Mouse (Mus musculus) neural tube, embryonic 15.5 days (tissue): ENCODE measurements around the gene Bri3bp. TPM values are rescaled to one million over a fixed set of nuclear protein-coding genes. Genes with fewer than 3 reads are reported as not detected.

Experiments
- ATAC-seq: fragments of 200-750 bp; cut with Nextera tagmentation; 2 replicates; pipeline ENCODE4 v1.8.0; 2017; ENCODE audit warnings: mild to moderate bottlenecking, moderate TSS enrichment, moderate library complexity; ENCODE audit not compliant: low FRiP score
- H3K27ac ChIP-seq: fragments of 300-500 bp; sonication (generic); replicated peaks from 2 replicates; pipeline ENCODE4 v1.5.1; 2015; ENCODE audit warnings: mild to moderate bottlenecking, inconsistent platforms
- H3K27me3 ChIP-seq: fragments of 300-500 bp; sonication (generic); replicated peaks from 2 replicates; pipeline ENCODE4 v1.6.1; 2015; ENCODE audit warnings: inconsistent platforms
- H3K36me3 ChIP-seq: fragments of 300-500 bp; sonication (generic); 2 replicates; pipeline ENCODE4 v1.6.1; 2015; ENCODE audit warnings: inconsistent platforms
- H3K4me1 ChIP-seq: fragments of 300-500 bp; sonication (generic); 2 replicates; pipeline ENCODE4 v1.6.1; 2015; ENCODE audit warnings: inconsistent platforms
- H3K4me2 ChIP-seq: fragments of 300-500 bp; sonication (generic); 2 replicates; pipeline ENCODE4 v1.6.1; 2015; ENCODE audit warnings: inconsistent platforms, mild to moderate bottlenecking, moderate library complexity
- H3K4me3 ChIP-seq: fragments of 300-500 bp; sonication (generic); replicated peaks from 2 replicates; pipeline ENCODE4 v1.5.1; 2015; ENCODE audit warnings: mild to moderate bottlenecking, inconsistent platforms
- H3K9ac ChIP-seq: fragments of 300-500 bp; sonication (generic); replicated peaks from 2 replicates; pipeline ENCODE4 v1.6.1; 2015; ENCODE audit warnings: mild to moderate bottlenecking, inconsistent platforms
- H3K9me3 ChIP-seq: fragments of 300-500 bp; sonication (generic); replicated peaks from 2 replicates; pipeline ENCODE4 v1.6.1; 2016; ENCODE audit warnings: inconsistent platforms
- WGBS: fragments of 180-500 bp; shearing (Covaris S2); methylation state at CpG from one replicate; pipeline ENCODE4 v1.1.7; 2015; ENCODE audit warnings: mixed read lengths; 5-methylcytosine and 5-hydroxymethylcytosine counted together
- polyA plus RNA-seq: library from polyadenylated mRNA; unstranded; fragments of >200 nt; fragmentation: Nextera tagmentation; extraction: Ambion mirVana; gene quantifications from 2 replicates; pipeline ENCODE4 v1.2.1, GENCODE M21; 2015

The Bri3bp gene
- polyA plus RNA-seq, 1 experiment from 2014 or later = 37.3 TPM

DNA sequence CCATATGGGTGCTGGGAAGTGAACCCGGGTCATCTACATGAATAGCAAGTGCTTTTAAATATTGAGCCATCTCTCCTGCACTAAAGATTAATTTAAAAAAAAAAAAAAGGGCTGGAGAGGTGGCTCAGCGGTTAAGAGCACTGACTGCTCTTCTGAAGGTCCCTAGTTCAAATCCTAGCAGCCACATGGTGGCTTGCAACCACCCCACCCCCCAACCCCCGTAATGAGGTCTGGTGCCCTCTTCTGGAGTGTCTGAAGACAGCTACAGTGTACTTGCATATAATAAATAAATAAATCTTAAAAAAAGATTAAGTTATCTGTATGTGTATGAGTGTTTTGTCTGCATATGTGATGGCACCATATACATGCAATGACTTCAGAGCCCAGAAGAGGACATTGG, 19.2 kb downstream of the Bri3bp start:
- no peak for ATAC-seq
- Histone ChIP-seq H3K36me3 (peaks cover 9% of the 10 kb centered on the region), H3K27me3 (no peaks in the 10 kb centered on the region), H3K4me1 (peaks cover 8% of the 10 kb centered on the region), H3K4me2 (no peak overlapping the region), H3K27ac (no peak overlapping the region), H3K9me3 (no peaks in the 10 kb centered on the region), H3K4me3 (no peak overlapping the region), H3K9ac (no peak overlapping the region)
- 85% methylated on average over 3 of the region's 3 CpGs for WGBS

DNA sequence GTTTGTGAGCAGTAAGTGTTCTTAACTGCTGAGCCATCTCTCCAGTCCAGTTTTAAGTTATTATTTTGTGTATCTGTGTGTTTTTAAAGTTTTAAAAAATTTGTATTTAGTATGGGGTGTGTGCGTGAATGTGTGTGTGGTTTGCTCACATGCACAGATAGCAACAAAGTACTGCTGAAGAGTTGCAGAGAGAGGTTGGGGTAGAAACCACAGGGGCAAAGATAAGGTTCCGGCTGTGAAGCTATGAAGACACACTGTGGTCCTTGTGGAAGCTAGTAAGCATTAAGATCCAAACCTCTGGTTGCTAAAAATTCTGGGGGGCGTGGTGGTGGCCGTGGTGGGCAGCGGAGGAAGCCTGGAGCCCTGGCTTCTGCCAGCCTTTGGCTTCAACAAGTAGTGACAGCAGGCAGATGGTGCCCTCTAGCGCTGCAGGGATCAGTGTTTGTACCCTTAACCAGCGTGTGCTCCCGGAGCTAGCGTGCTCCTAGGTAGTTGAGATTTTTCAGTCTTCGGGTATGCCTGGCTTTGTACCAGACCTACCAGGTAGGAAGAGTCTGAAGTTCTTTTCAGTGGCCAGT, 20.6 kb downstream of the Bri3bp start:
- Histone ChIP-seq H3K4me1 (peaks cover 10% of the 10 kb centered on the region), H3K27ac (no peak overlapping the region), H3K9me3 (no peaks in the 10 kb centered on the region), H3K4me2 (no peak overlapping the region), H3K27me3 (no peaks in the 10 kb centered on the region), H3K4me3 (no peak overlapping the region), H3K36me3 (no peaks in the 10 kb centered on the region), H3K9ac (no peak overlapping the region)
- no peak for ATAC-seq
- 60% methylated on average over 10 of the region's 10 CpGs for whole genome bisulfite sequencing

DNA sequence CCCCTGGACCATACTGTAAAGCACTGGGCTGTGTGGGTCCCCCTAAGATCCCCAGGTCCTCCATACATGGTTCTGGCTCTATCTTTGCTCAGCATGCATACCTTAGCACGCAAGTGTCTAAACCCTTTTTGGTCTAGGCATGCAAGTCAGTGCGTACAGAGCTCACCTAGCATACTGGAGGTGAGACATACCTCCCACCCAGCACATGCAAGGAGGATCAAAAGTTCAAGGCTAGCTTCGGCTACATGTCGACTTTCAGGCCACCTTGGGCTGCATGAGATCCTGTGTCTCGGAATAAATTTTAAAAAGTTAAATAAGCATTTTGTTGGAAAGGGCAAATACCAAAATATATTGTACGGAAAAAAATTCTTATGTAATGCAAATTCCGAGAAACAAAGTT, 23.8 kb downstream of the Bri3bp start:
- peak; percentile 29 for ATAC-seq
- peak overlapping the region; percentile 80 for H3K27ac ChIP-seq
- H3K4me3 ChIP-seq = peak overlapping the region; percentile 38

DNA sequence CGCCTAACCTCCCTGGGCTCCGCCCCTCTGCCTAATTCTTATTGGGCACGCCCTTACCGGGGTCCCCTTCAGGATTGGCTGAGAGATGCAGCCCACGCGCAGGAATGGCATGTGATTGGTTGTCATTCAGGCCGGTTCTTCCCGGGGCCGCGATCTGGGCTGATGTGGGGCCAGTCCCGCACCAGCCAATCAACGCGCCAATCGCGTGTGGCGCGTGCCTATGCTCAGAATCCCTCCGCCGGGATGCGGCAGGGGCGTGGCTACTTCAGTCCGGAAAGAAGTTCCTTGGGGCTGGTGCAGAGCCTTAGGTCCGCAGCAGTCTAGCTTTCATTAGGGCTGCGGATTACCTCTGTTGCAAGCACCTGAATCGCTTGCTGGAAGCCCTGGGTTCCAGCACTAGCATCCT, 24.3 kb downstream of the Bri3bp start:
- Histone ChIP-seq H3K4me1 (peaks cover 10% of the 10 kb centered on the region), H3K4me2 (peak overlapping the region; percentile 61), H3K27me3 (no peaks in the 10 kb centered on the region), H3K36me3 (no peaks in the 10 kb centered on the region), H3K9ac (peak overlapping the region; percentile 42), H3K4me3 (peak overlapping the region; percentile 38), H3K27ac (peak overlapping the region; percentile 80), H3K9me3 (no peaks in the 10 kb centered on the region)
- WGBS = under 1% methylated on average over 25 of the region's 25 CpGs
- ATAC-seq = peak; percentile 99

More for the DNA sequence above, 23.8 kb downstream of the Bri3bp start:
- H3K27me3 ChIP-seq = no peaks in the 10 kb centered on the region
- H3K36me3 ChIP-seq = no peaks in the 10 kb centered on the region
- H3K9me3 ChIP-seq = no peaks in the 10 kb centered on the region
- H3K4me2 ChIP-seq = peak overlapping the region; percentile 61
- 47% methylated on average over 7 of the region's 7 CpGs for WGBS
- peaks cover 10% of the 10 kb centered on the region for H3K4me1 ChIP-seq
- H3K9ac ChIP-seq = no peak overlapping the region

DNA sequence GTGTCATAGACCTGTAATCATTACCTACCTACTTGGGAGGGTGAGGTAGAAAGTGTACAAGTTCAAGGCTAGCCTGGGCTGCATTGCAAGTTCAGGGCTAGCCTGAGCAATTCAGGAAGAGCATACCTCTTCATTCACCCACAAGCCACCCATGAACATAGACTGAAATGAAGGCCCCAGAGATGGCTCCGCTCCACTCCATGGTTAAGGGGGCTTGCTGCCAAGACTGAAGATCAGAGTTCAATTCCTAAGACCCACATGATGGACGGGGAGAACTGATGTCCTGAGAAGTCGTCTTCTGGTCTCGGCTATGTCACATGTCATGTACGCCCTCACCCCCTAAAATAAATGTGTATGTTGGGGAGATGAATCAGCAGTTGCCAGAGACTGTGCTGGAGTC, 25.1 kb downstream of the Bri3bp start:
- Histone ChIP-seq H3K4me3 (no peak overlapping the region; the same call in 1 of the 2 replicates), H3K4me2 (peak overlapping the region; percentile 61), H3K9ac (no peak overlapping the region), H3K36me3 (no peaks in the 10 kb centered on the region), H3K27me3 (no peaks in the 10 kb centered on the region), H3K27ac (peak overlapping the region; percentile 80), H3K4me1 (peaks cover 10% of the 10 kb centered on the region), H3K9me3 (no peaks in the 10 kb centered on the region)
- WGBS = 94% methylated on average over 5 of the region's 5 CpGs
- ATAC-seq = no peak

DNA sequence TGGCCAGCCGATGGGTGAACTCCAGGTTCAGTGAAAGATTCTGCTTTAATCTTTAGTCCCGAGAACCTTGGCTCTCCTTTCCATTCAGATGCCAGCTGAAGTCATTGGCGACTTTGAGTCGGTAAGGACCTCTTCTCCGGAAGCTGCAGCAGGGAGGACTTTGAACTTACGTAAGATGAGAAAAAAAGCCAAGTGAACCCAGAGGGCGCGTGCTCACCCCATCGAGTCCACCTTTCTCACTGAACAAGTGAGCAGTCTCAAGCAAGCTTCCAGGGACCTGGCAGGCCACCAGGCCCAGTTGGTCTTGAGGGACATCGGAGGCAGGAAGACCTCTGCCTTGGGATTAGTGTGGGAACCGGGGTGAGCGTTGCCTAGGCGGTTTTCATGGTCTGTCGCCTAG, 25.9 kb downstream of the Bri3bp start:
- Histone ChIP-seq H3K4me3 (no peak overlapping the region), H3K27ac (no peak overlapping the region), H3K27me3 (no peaks in the 10 kb centered on the region), H3K4me1 (peaks cover 10% of the 10 kb centered on the region), H3K9ac (no peak overlapping the region), H3K4me2 (no peak overlapping the region), H3K9me3 (no peaks in the 10 kb centered on the region), H3K36me3 (no peaks in the 10 kb centered on the region)
- no peak for ATAC-seq
- 95% methylated on average over 14 of the region's 14 CpGs for WGBS

DNA sequence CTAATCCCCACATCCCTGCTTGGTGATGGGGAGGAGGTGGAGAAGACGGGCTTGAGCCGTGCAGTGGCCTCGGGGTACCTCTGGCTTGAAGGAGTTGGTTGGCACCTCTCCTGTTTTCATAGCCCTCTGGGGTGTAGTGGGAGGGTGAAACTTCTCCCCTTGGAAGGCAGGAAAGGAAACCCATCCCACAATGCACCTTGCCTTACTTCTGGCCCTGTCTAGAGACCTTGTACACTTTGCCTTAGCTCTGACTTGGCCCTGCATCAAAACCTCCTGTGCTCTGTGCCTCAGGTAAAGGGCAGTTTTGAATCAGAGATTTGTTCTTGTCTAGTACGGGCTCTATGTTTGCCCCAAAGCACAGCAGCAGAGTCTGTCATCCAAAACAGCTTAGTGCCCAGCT, 29.3 kb downstream of the Bri3bp start:
- no peaks in the 10 kb centered on the region for H3K27me3 ChIP-seq
- H3K9me3 ChIP-seq = no peaks in the 10 kb centered on the region
- ATAC-seq = no peak
- 87% methylated on average over 4 of the region's 4 CpGs for WGBS
- no peak overlapping the region for H3K27ac ChIP-seq
- no peak overlapping the region for H3K4me3 ChIP-seq
- H3K36me3 ChIP-seq = no peaks in the 10 kb centered on the region
- no peak overlapping the region for H3K9ac ChIP-seq
- H3K4me2 ChIP-seq = no peak overlapping the region
- H3K4me1 ChIP-seq = peaks cover 8% of the 10 kb centered on the region; the same call in 1 of the 2 replicates

DNA sequence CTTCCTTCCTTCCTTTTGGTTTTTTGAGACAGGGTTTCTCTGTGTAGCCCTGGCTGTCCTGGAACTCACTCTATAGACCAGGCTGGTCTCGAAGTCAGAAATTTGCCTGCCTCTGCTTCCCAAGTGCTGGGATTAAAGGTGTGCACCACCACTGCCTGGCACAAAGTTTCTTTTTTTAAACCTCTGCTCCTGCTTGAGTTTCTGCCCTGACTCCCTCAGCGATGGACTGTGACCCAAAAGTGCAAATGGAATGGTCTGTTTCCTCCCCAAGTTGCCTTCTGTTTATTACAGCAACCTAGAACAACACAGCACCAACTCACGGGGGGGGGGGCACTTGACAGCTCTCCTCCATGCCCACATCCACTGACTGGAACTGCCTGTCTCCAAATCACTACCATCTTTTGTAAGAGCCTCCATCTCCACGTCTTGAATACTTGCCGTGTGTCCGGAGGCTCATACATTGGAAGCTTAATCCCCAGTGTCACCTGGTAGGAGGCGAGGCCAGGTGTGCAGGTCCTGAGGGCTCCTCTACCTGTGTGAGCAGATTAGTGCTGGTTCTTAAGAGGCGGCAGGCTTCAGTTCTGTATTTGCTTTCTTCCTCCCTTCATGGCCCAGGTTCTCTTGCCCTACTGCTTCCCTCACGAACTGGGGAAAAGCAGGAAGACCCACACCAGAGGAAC, 31.6 kb downstream of the Bri3bp start:
- H3K9ac ChIP-seq = no peak overlapping the region
- peaks cover 27% of the 10 kb centered on the region for H3K4me1 ChIP-seq
- H3K4me2 ChIP-seq = no peak overlapping the region
- H3K36me3 ChIP-seq = no peaks in the 10 kb centered on the region
- WGBS = 83% methylated on average over 9 of the region's 9 CpGs
- no peaks in the 10 kb centered on the region for H3K27me3 ChIP-seq
- no peak overlapping the region for H3K27ac ChIP-seq
- no peaks in the 10 kb centered on the region for H3K9me3 ChIP-seq
- H3K4me3 ChIP-seq = no peak overlapping the region
- ATAC-seq = no peak

DNA sequence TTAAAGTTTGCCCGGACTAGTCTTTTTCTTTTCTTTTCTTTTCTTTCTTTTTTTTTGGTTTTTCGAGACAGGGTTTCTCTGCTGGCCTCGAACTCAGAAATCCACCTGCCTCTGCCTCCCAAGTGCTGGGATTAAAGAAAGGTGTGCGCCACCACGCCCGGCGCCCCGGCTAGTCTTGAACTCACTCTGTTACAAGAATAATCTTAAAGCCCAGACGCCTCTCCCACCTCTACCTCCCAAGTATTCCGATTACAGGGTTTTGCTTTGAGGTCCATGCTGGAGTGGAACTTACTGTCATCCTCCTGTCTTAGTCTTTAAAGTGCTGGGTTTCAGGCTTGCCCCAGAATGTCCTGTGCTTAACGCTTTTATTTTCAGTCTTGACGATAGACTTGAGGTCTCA, 33.7 kb downstream of the Bri3bp start:
- peak overlapping the region; percentile 89; the same call in 1 of the 2 replicates for H3K27ac ChIP-seq
- ATAC-seq = no peak
- peak overlapping the region; percentile 89 for H3K4me2 ChIP-seq
- peak overlapping the region; percentile 95 for H3K4me3 ChIP-seq
- H3K9ac ChIP-seq = peak overlapping the region; percentile 26; the same call in 1 of the 2 replicates
- no peaks in the 10 kb centered on the region for H3K27me3 ChIP-seq
- WGBS = 60% methylated on average over 12 of the region's 12 CpGs
- H3K4me1 ChIP-seq = peaks cover 46% of the 10 kb centered on the region
- H3K36me3 ChIP-seq = 0 out of 2 replicates have a peak, but pooled peaks cover 6% of the 10 kb centered on the region
- no peaks in the 10 kb centered on the region for H3K9me3 ChIP-seq

DNA sequence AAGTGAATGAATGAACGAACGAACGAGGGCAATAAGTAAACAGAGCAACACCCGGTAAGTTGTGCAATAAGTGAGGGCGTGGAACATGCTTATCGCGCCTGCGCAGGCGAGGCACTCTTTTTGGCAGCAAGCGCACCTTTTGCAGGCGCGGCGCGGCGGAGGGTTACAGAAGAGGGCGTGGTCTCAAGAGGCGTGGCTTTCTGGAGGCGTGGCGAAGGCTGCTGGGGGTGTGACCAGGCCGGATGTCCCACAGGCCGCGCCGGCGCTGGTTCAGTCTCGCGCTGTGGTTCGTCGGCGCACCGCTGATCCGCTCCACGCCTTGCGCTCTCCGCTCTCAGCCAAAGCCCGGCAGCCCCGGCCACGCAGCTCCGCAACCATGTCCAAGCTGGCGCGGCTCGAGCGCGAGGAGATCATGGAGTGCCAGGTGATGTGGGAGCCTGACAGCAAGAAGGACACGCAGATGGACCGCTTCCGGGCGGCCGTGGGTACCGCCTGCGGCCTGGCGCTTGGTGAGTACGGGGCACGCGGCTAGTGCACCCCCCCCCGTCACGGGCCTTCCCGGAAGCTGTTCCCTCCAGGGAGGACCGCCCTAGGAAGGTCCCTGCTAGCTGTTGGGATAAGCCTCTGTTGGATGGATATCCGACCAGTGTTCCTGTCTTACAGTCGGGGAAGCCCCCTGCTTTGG, 34.4 kb downstream of the Bri3bp start, which contains the start of gene Aacs:
TSS of gene Aacs (plus strand) at position 214 of the 685 bp plus-strand sequence.
- peak within 1 kb of the TSS; percentile 89 for H3K27ac ChIP-seq
- H3K27me3 ChIP-seq = no peaks in the 10 kb centered on the region
- peak; percentile 94 for ATAC-seq
- under 1% methylated on average over 60 of the region's 60 CpGs for WGBS
- H3K36me3 ChIP-seq = 0 out of 2 replicates have a peak, but pooled peaks cover 6% of the 10 kb centered on the region
- peaks cover 50% of the 10 kb centered on the region for H3K4me1 ChIP-seq
- peak within 1 kb of the TSS; percentile 91 for H3K9ac ChIP-seq
- peak within 1 kb of the TSS; percentile 89 for H3K4me2 ChIP-seq
- peak within 1 kb of the TSS; percentile 95 for H3K4me3 ChIP-seq
- H3K9me3 ChIP-seq = no peaks in the 10 kb centered on the region

DNA sequence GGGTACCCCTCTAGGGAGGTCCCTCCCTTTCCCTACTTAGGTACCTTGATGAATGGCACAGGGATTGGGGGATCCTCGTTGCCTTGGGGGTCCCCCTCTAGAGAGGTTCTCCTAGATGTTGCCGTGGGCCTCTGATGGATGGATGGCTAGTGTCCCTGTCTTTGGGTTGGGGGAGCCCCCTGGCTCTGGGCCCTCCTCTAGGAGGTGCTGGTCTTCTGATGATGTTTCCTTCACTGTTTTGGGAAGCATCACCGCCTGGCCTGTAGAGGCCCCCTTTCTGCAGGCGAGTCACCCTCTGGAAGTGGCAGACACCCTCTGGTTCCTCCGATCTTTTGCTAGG, 34.9 kb downstream of the Bri3bp start:
- ATAC-seq = peak; percentile 45; the same call in 1 of the 2 replicates
- H3K27me3 ChIP-seq = no peaks in the 10 kb centered on the region
- H3K36me3 ChIP-seq = 0 out of 2 replicates have a peak, but pooled peaks cover 6% of the 10 kb centered on the region
- peaks cover 51% of the 10 kb centered on the region for H3K4me1 ChIP-seq
- H3K9ac ChIP-seq = peak overlapping the region; percentile 91
- H3K27ac ChIP-seq = peak overlapping the region; percentile 89
- peak overlapping the region; percentile 89 for H3K4me2 ChIP-seq
- no peaks in the 10 kb centered on the region for H3K9me3 ChIP-seq
- 8% methylated on average over 5 of the region's 5 CpGs for WGBS
- peak overlapping the region; percentile 95 for H3K4me3 ChIP-seq
